Mouse (Mus musculus) ES-Bruce4 (cell line): ENCODE data around the gene Rfc2.

Experiments used
- CTCF ChIP-seq: IDR thresholded peaks from one replicate; pipeline ENCODE4 v1.8.1; 2011; ENCODE audit warnings: low read depth, low read length
- POLR2A ChIP-seq: IDR thresholded peaks from one replicate; pipeline ENCODE4 v1.8.1; 2011; ENCODE audit warnings: low read length; ENCODE audit not compliant: insufficient read depth

DNA sequence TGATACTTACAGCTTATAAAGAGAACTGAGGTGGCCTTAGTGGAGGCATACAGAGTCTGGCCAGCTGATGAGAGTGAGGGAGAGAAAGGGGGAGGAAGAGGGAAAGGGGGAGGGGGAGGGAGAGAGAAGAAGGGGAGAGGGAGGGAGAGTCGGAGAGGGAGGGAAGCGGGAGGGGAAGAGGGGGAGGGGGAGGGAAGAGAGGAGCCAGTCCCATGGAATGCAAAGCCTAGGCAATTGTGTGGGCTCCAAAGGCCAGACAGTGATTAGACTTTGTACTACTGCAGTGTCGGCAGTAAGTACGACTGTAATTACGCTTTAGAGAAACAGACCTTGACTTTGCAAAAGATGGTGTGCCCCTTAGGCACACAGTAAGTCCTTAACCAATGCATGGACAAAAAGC is 32.9 kb upstream of the Rfc2 start:
- no peak for TF ChIP-seq POLR2A
- TF ChIP-seq CTCF = no peak
